Mouse (Mus musculus): ENCODE data around the gene Prrc2a. TPM values are rescaled to one million over a fixed set of nuclear protein-coding genes. Genes with fewer than 3 reads are reported as not detected.

Gene Prrc2a
- polyA plus RNA-seq (2012; rRNA removed): 61.4 and 67.5 TPM in 2 replicates
- polyA plus RNA-seq (2014; fragmentation: Nextera tagmentation; extraction: Ambion mirVana): 33.4 and 46.0 TPM in 2 replicates

DNA sequence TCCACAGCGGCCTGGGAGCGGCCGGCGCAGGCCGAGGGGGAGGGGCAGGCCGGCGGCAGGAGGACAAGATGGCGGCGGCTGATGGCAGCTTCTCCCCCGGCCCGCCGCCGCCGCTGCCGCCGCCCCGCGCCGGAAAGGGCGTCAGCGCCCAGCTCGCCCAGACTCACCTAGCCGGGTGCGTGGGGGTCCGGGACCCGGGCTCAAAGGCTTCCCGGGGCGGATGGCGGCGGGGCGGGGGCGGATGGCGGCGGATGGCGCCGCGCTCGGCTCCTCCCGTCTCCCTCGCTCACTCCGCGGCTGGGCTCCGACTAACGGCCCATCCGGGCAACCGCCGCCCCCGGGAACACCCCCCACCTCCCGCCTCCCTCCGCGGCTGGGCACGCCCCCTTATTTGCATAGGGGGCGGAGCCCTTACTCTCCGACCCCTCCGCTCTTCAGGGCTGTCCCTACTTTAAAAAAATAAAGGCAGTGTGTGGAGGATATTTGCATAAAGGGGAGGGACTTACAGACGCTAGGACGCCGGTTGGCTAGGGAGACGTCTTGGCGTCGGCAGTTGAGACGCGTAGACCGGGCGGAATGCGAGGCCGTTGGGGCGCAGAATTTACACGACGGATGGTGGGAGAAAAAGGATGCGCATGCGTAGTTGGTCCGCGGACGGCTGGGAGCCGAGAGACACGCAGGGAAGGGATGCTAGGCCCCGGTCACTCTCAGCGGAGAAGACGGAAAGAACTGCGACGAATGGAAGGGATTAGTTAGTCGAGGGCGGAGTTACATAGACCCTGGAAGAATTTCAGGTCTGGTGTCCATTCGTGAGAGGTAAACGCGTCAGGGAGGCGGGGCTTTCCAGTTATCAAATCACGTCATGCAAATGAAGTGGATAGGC, at the start of gene Prrc2a:
Prrc2a (minus strand) TSS at position 330 of the 883 bp plus-strand sequence.
- WGBS (ENCODE audit: insufficient replicate concordance): under 1% methylated on average over 72 of the region's 89 CpGs
- TF ChIP-seq CTCF (IDR thresholded peaks at IDR 0.05; ENCODE audit: low read depth) (no peak), EP300 (IDR thresholded peaks at IDR 0.05; ENCODE audit: low read depth) (0 out of 2 replicates have a peak, but pooled peaks have one; percentile 10)
- DNase-seq (ENCODE audit: low read depth in 3 of 3, low spot score in 3 of 3): peak; percentile 97 to 98 (median 97)
- no peaks in the 10 kb centered on the region for H3K27me3 ChIP-seq (ENCODE audit: control insufficient read depth, insufficient read depth, low read length)
- peaks cover 25% of the 10 kb centered on the region for H3K36me3 ChIP-seq (replicated peaks; ENCODE audit: control insufficient read depth, insufficient read depth, low read depth)
- peak within 1 kb of the TSS; percentile 99 for H3K9ac ChIP-seq (replicated peaks)
- H3K4me1 ChIP-seq (replicated peaks; ENCODE audit: control insufficient read depth in 2 of 2, insufficient read depth in 2 of 2, low read length in 1 of 2): peaks cover 4 to 21% of the 10 kb centered on the region in 2 experiments
- ATAC-seq (ENCODE audit: insufficient read depth): peak; percentile 95
- H3K4me3 ChIP-seq (ENCODE audit: insufficient read depth in 1 of 2, low read depth in 2 of 2, low read length in 2 of 2): peak within 1 kb of the TSS; percentile 95 to 99
- no peaks in the 10 kb centered on the region for H3K9me3 ChIP-seq (ENCODE audit: control insufficient read depth, low read length)
- peak within 1 kb of the TSS; percentile 90 for H3K4me2 ChIP-seq (ENCODE audit: low read depth)
- peak within 1 kb of the TSS; percentile 88 for H3K27ac ChIP-seq

DNA sequence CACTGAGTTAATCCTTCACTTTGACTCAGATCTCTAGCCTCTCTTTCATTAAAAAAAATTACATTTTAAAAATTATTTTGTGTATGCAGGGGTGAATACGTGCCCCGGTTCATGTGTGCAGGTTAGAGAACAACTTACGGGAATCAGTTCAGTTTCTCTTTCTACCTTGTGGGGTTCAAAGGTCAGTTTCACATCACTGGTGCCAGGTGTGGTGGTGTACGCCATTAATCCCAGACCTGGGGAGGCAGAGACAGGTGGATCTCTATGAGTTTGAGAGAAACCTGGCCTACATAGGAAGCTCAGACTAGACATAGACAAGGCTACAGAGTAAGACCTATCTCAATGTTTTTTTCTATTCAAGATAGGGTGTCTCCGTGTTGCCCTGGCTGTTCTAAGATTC, 48.4 kb upstream of the Prrc2a start:
- H3K36me3 ChIP-seq (replicated peaks; ENCODE audit: control insufficient read depth, insufficient read depth, low read depth): no peaks in the 10 kb centered on the region
- no peak for TF ChIP-seq EP300 (IDR thresholded peaks at IDR 0.05; ENCODE audit: low read depth)
- TF ChIP-seq CTCF (IDR thresholded peaks at IDR 0.05; ENCODE audit: low read depth): no peak
- H3K9me3 ChIP-seq (ENCODE audit: control insufficient read depth, low read length): no peaks in the 10 kb centered on the region
- H3K4me2 ChIP-seq (ENCODE audit: low read depth): no peak overlapping the region
- H3K9ac ChIP-seq (replicated peaks): no peak overlapping the region
- peaks cover 0 to 12% of the 10 kb centered on the region in 2 experiments; a peak in 2 of 4 replicates for H3K4me1 ChIP-seq (replicated peaks; ENCODE audit: control insufficient read depth in 2 of 2, insufficient read depth in 2 of 2, low read length in 1 of 2)
- no peak overlapping the region for H3K4me3 ChIP-seq (ENCODE audit: insufficient read depth in 1 of 2, low read depth in 2 of 2, low read length in 2 of 2)
- 73% methylated on average over 5 of the region's 5 CpGs for WGBS (ENCODE audit: insufficient replicate concordance)
- no peak overlapping the region for H3K27ac ChIP-seq
- ATAC-seq (ENCODE audit: insufficient read depth): no peak
- no peaks in the 10 kb centered on the region for H3K27me3 ChIP-seq (ENCODE audit: control insufficient read depth, insufficient read depth, low read length)
- DNase-seq (ENCODE audit: low read depth in 3 of 3, low spot score in 3 of 3): no peak

DNA sequence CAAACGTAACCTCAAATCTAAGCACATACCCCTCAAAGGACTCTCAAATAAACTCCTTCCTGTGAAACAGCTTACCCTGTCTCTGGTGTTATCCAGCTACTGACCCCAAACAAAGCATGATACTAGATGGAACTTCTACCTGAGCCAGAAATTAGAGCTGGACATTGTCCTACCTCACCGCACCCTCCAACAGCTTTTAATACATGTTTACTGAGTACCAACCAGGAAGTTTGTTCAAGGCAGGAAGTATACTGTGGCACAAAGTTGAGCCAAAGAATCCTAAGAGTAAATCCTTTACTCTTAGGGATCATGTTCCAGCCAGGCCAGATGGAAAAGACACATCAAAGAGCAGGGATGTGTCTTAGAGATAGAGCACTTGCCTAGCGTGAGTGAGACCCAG, 45.9 kb upstream of the Prrc2a start:
- H3K4me2 ChIP-seq (ENCODE audit: low read depth): no peak overlapping the region
- no peaks in the 10 kb centered on the region for H3K36me3 ChIP-seq (replicated peaks; ENCODE audit: control insufficient read depth, insufficient read depth, low read depth)
- no peak overlapping the region for H3K27ac ChIP-seq
- ATAC-seq (ENCODE audit: insufficient read depth): no peak
- TF ChIP-seq EP300 (IDR thresholded peaks at IDR 0.05; ENCODE audit: low read depth) (no peak), CTCF (IDR thresholded peaks at IDR 0.05; ENCODE audit: low read depth) (no peak)
- H3K4me3 ChIP-seq (ENCODE audit: insufficient read depth in 1 of 2, low read depth in 2 of 2, low read length in 2 of 2): no peak overlapping the region
- 54% methylated on average over 3 of the region's 3 CpGs for WGBS (ENCODE audit: insufficient replicate concordance)
- H3K4me1 ChIP-seq (replicated peaks; ENCODE audit: control insufficient read depth in 2 of 2, insufficient read depth in 2 of 2, low read length in 1 of 2): peaks cover 0 to 10% of the 10 kb centered on the region in 2 experiments; a peak in 2 of 4 replicates
- no peaks in the 10 kb centered on the region for H3K9me3 ChIP-seq (ENCODE audit: control insufficient read depth, low read length)
- H3K9ac ChIP-seq (replicated peaks): no peak overlapping the region
- DNase-seq (ENCODE audit: low read depth in 3 of 3, low spot score in 3 of 3): no peak
- no peaks in the 10 kb centered on the region for H3K27me3 ChIP-seq (ENCODE audit: control insufficient read depth, insufficient read depth, low read length)

DNA sequence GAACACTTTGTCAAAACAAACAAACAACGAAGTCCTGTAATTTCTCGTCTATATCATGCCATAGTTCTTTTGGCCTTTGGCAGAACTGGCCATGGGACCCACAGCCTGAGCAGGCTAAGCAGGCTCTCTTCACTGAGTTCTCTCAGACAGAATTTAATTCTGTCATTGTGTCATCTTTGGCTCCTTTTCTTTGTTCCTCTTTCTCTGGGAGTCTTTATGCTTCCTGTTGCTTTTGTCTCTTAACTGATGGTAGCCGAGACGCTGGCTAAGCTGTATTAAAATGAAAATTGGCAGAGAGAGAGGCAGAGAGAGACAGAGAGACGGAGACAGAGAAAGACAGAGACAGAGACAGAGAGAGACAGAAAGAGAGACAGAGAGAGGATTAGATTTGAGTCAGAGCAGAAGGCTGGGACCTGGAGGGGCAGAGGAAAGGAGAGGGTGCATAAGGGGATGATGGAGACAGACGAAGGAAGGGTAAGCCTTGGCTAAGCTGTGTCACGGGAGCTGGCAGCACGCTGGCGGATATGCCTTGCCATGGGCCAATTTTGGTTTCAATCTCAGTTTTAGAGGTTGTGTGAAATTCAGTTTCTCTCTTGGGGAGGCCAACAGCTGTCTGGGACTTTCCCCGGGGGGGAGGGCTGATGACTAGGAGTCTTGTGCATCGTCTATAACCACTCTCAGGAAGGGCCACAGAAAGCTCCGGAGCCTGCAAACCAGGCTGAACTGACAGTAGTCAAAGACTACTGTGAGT, 45.3 kb upstream of the Prrc2a start:
- Histone ChIP-seq H3K4me3 (ENCODE audit: insufficient read depth in 1 of 2, low read depth in 2 of 2, low read length in 2 of 2) (no peak overlapping the region), H3K4me1 (replicated peaks; ENCODE audit: control insufficient read depth in 2 of 2, insufficient read depth in 2 of 2, low read length in 1 of 2) (peaks cover 0 to 10% of the 10 kb centered on the region in 2 experiments; a peak in 2 of 4 replicates), H3K27me3 (ENCODE audit: control insufficient read depth, insufficient read depth, low read length) (no peaks in the 10 kb centered on the region; the same call in 1 of the 2 replicates), H3K9ac (replicated peaks) (no peak overlapping the region), H3K36me3 (replicated peaks; ENCODE audit: control insufficient read depth, insufficient read depth, low read depth) (no peaks in the 10 kb centered on the region), H3K4me2 (ENCODE audit: low read depth) (no peak overlapping the region), H3K9me3 (ENCODE audit: control insufficient read depth, low read length) (no peaks in the 10 kb centered on the region), H3K27ac (no peak overlapping the region)
- 38% methylated on average over 12 of the region's 12 CpGs for WGBS (ENCODE audit: insufficient replicate concordance)
- no peak for ATAC-seq (ENCODE audit: insufficient read depth)
- TF ChIP-seq CTCF (IDR thresholded peaks at IDR 0.05; ENCODE audit: low read depth): no peak
- TF ChIP-seq EP300 (IDR thresholded peaks at IDR 0.05; ENCODE audit: low read depth): no peak
- no peak for DNase-seq (ENCODE audit: low read depth in 3 of 3, low spot score in 3 of 3)

All from liver, embryonic 14.5 days (tissue).